Mouse (Mus musculus): ENCODE data around the gene Loxl1.
A peak's percentile ranks its signal among the peaks of the same experiment; 100 is the strongest.

Gene Loxl1

GRCm38 (mm10) chr9:58248746-58249413 is 64.1 kb downstream of the Loxl1 start:
- DNase-seq (ENCODE audit: low spot score), result no peak

GRCm38 (mm10) chr9:58247064-58247759 is 65.8 kb downstream of the Loxl1 start:
- DNase-seq (ENCODE audit: low spot score), result peak; percentile 75

DNA sequence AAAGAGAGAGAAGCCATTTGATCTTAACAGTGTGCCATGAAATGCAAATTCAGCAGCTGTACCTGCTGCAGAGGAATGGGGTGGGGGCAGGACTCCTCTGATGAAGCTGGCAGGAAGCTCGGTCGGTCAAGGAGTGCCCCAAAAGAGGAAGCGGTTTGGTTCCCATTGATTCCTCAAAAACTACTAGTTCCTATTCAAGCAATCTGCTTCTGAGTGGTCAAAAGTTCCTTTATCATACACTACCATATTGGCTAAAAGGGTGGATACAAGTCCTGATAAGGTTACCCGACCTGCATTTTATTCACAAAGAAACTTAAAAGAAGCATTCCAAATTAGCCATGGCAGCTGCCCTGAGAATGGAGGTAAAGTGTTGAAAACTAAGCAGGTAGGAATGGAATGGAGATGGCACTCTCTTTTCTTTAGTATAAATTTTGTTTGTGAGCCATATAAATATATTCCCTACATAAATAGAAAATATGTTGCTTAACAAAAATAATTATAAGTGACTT is 66.8 kb downstream of the Loxl1 start:
- no peak for DNase-seq (ENCODE audit: low spot score)

GRCm38 (mm10) chr9:58243696-58244095 is 69.3 kb downstream of the Loxl1 start:
- DNase-seq (ENCODE audit: low spot score), result no peak

GRCm38 (mm10) chr9:58242696-58243095 is 70.3 kb downstream of the Loxl1 start:
- no peak for DNase-seq (ENCODE audit: low spot score)

DNA sequence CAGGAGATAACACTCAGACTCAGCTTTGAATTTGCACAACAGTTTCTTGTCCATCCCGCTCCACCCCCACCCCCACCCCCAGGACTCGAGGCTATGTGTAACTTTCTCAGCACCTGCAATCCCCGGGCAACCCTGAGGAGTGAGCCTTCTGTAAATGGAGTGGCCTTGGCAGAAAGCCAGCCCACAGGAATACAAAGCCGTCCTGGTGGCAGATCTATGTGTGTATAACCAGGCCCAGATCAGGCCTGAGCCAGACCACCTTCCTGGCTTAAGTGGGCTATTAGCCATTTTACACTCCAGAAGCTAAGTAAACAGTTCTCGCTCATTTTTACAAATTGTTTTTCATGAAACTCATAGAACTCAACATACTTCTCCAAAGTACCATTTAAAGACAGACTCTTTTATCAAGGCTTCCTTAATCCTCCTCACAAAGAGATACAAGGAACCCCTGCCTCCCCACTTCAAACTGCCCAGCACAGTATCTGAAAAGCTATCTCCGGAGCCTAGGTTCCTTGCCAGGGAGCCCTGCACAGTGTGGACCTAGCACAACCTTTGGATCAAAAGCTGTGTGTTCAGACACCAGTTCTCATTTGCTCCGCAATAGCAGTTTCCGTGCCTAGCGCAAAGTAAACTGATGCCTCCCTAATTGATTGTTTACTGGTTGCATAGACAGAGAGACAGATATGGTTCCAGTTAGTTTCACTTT is 71.1 kb downstream of the Loxl1 start:
- DNase-seq (ENCODE audit: low spot score), result peak; percentile 43
